Mouse (Mus musculus): ENCODE data around the gene Dmtf1. TPM values are rescaled to one million over a fixed set of nuclear protein-coding genes. Genes with fewer than 3 reads are reported as not detected.
"Not testable (repeated sequence)": the region's sequence is repeated elsewhere in the genome, so short reads cannot be mapped to it uniquely, and the experiment has no call there.

Dmtf1 gene
- 29.5 and 29.6 TPM in 2 replicates for polyA plus RNA-seq (2015; fragmentation: Nextera tagmentation; extraction: Ambion mirVana)

- H3K27ac ChIP-seq (ENCODE audit: low read length), result peak within 1 kb of the TSS; percentile 100
- no peaks in the 10 kb centered on the region for H3K9me3 ChIP-seq (ENCODE audit: control insufficient read depth, low read length)
- H3K27me3 ChIP-seq (replicated peaks; ENCODE audit: control insufficient read depth, insufficient read depth, low read length), result no peaks in the 10 kb centered on the region
- peak within 1 kb of the TSS; percentile 86 for H3K4me2 ChIP-seq (ENCODE audit: low read depth, low read length)
- peaks cover 13% of the 10 kb centered on the region for H3K4me1 ChIP-seq (ENCODE audit: control insufficient read depth, insufficient read depth, low read length)
- peak within 1 kb of the TSS; percentile 95 for H3K4me3 ChIP-seq (ENCODE audit: low read length)
- no peaks in the 10 kb centered on the region for H3K36me3 ChIP-seq (ENCODE audit: control insufficient read depth, insufficient read depth, low read length)
- H3K9ac ChIP-seq (ENCODE audit: low read depth, low read length), result peak within 1 kb of the TSS; percentile 97
- peak; percentile 97 for ATAC-seq
- under 1% methylated on average over 54 of the region's 64 CpGs for WGBS
These were observed at the start of gene Dmtf1 for GRCm38 (mm10) chr5:9161456-9162041. Gene Dmtf1, minus strand, starts transcription at chr5:9161776.

GRCm38 (mm10) chr5:9186467-9186866, 24.9 kb upstream of the Dmtf1 start:
- WGBS, result 68% methylated on average over 1 of the region's 1 CpGs

DNA sequence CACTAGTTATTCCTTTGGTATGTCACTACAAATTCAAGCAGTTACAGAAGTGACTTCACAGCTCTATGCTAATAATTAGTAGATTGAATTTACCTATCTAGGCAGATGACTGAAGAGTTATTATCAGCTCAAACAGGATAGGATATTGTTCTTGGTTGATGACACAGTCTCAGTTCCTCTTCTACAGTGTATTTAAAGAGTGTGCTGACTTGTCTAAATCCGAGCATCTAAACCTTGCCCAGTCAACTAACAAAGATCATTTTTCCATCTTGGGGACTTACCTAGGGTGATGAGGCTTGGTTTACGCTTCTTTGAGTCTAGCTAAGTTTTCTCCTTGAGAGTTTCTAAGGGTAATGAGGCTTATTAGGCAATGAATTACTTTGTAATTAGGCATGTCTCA, 11.7 kb upstream of the Dmtf1 start:
- H3K27ac ChIP-seq (ENCODE audit: low read length), result no peak overlapping the region
- 90% methylated on average over 2 of the region's 2 CpGs for WGBS

More at GRCm38 (mm10) chr5:9186467-9186866, 24.9 kb upstream of the Dmtf1 start:
- Histone ChIP-seq H3K27me3 (replicated peaks; ENCODE audit: control insufficient read depth, insufficient read depth, low read length) (no peaks in the 10 kb centered on the region), H3K4me3 (ENCODE audit: low read length) (no peak overlapping the region), H3K4me1 (ENCODE audit: control insufficient read depth, insufficient read depth, low read length) (no peaks in the 10 kb centered on the region), H3K9ac (ENCODE audit: low read depth, low read length) (no peak overlapping the region), H3K4me2 (ENCODE audit: low read depth, low read length) (no peak overlapping the region), H3K36me3 (ENCODE audit: control insufficient read depth, insufficient read depth, low read length) (no peaks in the 10 kb centered on the region), H3K27ac (ENCODE audit: low read length) (no peak overlapping the region), H3K9me3 (ENCODE audit: control insufficient read depth, low read length) (no peaks in the 10 kb centered on the region)
- ATAC-seq, result no peak

GRCm38 (mm10) chr5:9169328-9170005, 7.9 kb upstream of the Dmtf1 start:
- not testable (repeated sequence) for H3K27ac ChIP-seq (ENCODE audit: low read length); H3K27me3 ChIP-seq (replicated peaks; ENCODE audit: control insufficient read depth, insufficient read depth, low read length); H3K9me3 ChIP-seq (ENCODE audit: control insufficient read depth, low read length); H3K4me3 ChIP-seq (ENCODE audit: low read length); H3K4me2 ChIP-seq (ENCODE audit: low read depth, low read length); H3K9ac ChIP-seq (ENCODE audit: low read depth, low read length); H3K4me1 ChIP-seq (ENCODE audit: control insufficient read depth, insufficient read depth, low read length); H3K36me3 ChIP-seq (ENCODE audit: control insufficient read depth, insufficient read depth, low read length); ATAC-seq
- 80% methylated on average over 4 of the region's 5 CpGs for WGBS

More for the DNA sequence above, 11.7 kb upstream of the Dmtf1 start:
- ATAC-seq, result no peak
- no peak overlapping the region for H3K9ac ChIP-seq (ENCODE audit: low read depth, low read length)
- no peaks in the 10 kb centered on the region for H3K4me1 ChIP-seq (ENCODE audit: control insufficient read depth, insufficient read depth, low read length)
- H3K27me3 ChIP-seq (replicated peaks; ENCODE audit: control insufficient read depth, insufficient read depth, low read length), result no peaks in the 10 kb centered on the region
- H3K4me2 ChIP-seq (ENCODE audit: low read depth, low read length), result no peak overlapping the region
- no peak overlapping the region for H3K4me3 ChIP-seq (ENCODE audit: low read length)
- no peaks in the 10 kb centered on the region for H3K36me3 ChIP-seq (ENCODE audit: control insufficient read depth, insufficient read depth, low read length)
- no peaks in the 10 kb centered on the region for H3K9me3 ChIP-seq (ENCODE audit: control insufficient read depth, low read length)

GRCm38 (mm10) chr5:9166366-9166765, 4.8 kb upstream of the Dmtf1 start:
- no peak overlapping the region for H3K27ac ChIP-seq (ENCODE audit: low read length)
- no peak overlapping the region for H3K4me2 ChIP-seq (ENCODE audit: low read depth, low read length)
- H3K36me3 ChIP-seq (ENCODE audit: control insufficient read depth, insufficient read depth, low read length), result no peaks in the 10 kb centered on the region
- H3K27me3 ChIP-seq (replicated peaks; ENCODE audit: control insufficient read depth, insufficient read depth, low read length), result no peaks in the 10 kb centered on the region
- no peak overlapping the region for H3K9ac ChIP-seq (ENCODE audit: low read depth, low read length)
- H3K9me3 ChIP-seq (ENCODE audit: control insufficient read depth, low read length), result no peaks in the 10 kb centered on the region
- no peak for ATAC-seq
- 60% methylated on average over 8 of the region's 8 CpGs for WGBS
- no peak overlapping the region for H3K4me3 ChIP-seq (ENCODE audit: low read length)
- peaks cover 6% of the 10 kb centered on the region; the same call in 1 of the 2 replicates for H3K4me1 ChIP-seq (ENCODE audit: control insufficient read depth, insufficient read depth, low read length)

DNA sequence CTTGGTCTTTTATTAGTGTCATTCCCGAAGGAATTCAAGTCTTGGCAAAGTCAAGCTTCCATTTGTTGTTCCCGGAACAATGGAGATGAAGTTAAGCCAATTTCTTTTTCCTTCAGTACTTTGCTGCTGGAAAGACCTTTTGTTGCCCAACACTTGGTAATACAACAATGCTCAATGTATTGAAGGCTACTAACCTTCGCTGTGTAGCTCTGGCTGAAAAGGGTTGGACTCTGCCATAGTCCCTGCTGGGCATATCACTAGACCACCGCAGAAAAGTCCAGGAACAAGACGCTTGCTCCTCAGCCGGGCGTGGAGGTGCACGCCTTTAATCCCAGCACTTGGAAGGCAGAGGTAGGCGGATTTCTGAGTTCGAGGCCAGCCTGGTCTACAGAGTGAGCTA, 3.6 kb upstream of the Dmtf1 start:
- ATAC-seq; H3K27ac ChIP-seq (ENCODE audit: low read length); H3K9me3 ChIP-seq (ENCODE audit: control insufficient read depth, low read length); H3K4me1 ChIP-seq (ENCODE audit: control insufficient read depth, insufficient read depth, low read length); H3K27me3 ChIP-seq (replicated peaks; ENCODE audit: control insufficient read depth, insufficient read depth, low read length); H3K4me2 ChIP-seq (ENCODE audit: low read depth, low read length); H3K9ac ChIP-seq (ENCODE audit: low read depth, low read length); H3K4me3 ChIP-seq (ENCODE audit: low read length); H3K36me3 ChIP-seq (ENCODE audit: control insufficient read depth, insufficient read depth, low read length): not testable (repeated sequence)
- 90% methylated on average over 10 of the region's 10 CpGs for WGBS

- Histone ChIP-seq H3K9me3 (ENCODE audit: control insufficient read depth, low read length) (no peaks in the 10 kb centered on the region), H3K27me3 (replicated peaks; ENCODE audit: control insufficient read depth, insufficient read depth, low read length) (no peaks in the 10 kb centered on the region), H3K9ac (ENCODE audit: low read depth, low read length) (no peak overlapping the region), H3K36me3 (ENCODE audit: control insufficient read depth, insufficient read depth, low read length) (no peaks in the 10 kb centered on the region), H3K4me2 (ENCODE audit: low read depth, low read length) (no peak overlapping the region), H3K4me1 (ENCODE audit: control insufficient read depth, insufficient read depth, low read length) (peaks cover 6% of the 10 kb centered on the region; the same call in 1 of the 2 replicates), H3K27ac (ENCODE audit: low read length) (no peak overlapping the region), H3K4me3 (ENCODE audit: low read length) (no peak overlapping the region)
- ATAC-seq, result no peak
- WGBS, result 85% methylated on average over 3 of the region's 3 CpGs
These were observed 1.8 kb upstream of the Dmtf1 start for GRCm38 (mm10) chr5:9163411-9163810.

DNA sequence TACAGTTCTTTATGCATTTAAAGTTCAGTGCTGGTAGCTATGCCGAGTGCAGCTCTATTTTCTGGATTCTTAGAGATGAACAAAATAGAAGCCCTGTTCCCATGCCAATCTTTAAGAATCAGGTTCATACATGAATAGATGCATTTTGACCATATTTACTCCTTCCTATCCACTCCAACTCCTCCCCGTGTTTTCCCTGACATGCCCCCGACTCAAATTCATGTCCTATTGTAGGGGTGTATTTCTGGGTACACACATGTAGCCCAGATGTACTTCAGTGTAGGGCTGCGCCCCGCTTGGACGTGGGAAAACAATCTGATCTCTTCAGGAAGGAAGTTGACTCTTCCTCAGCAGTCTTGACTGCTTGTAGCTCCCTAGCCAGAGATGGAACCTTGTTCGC, 512 bp upstream of the Dmtf1 start:
- Histone ChIP-seq H3K4me3 (ENCODE audit: low read length) (peak overlapping the region; percentile 95), H3K9ac (ENCODE audit: low read depth, low read length) (peak overlapping the region; percentile 81), H3K4me1 (ENCODE audit: control insufficient read depth, insufficient read depth, low read length) (peaks cover 11% of the 10 kb centered on the region), H3K27ac (ENCODE audit: low read length) (peak overlapping the region; percentile 83), H3K9me3 (ENCODE audit: control insufficient read depth, low read length) (no peaks in the 10 kb centered on the region), H3K4me2 (ENCODE audit: low read depth, low read length) (peak overlapping the region; percentile 86), H3K27me3 (replicated peaks; ENCODE audit: control insufficient read depth, insufficient read depth, low read length) (no peaks in the 10 kb centered on the region), H3K36me3 (ENCODE audit: control insufficient read depth, insufficient read depth, low read length) (no peaks in the 10 kb centered on the region)
- ATAC-seq, result peak; percentile 11
- 12% methylated on average over 7 of the region's 7 CpGs for WGBS

- peak; percentile 79 for ATAC-seq
- H3K9ac ChIP-seq (ENCODE audit: low read depth, low read length), result peak overlapping the region; percentile 97
- H3K4me2 ChIP-seq (ENCODE audit: low read depth, low read length), result peak overlapping the region; percentile 68
- H3K36me3 ChIP-seq (ENCODE audit: control insufficient read depth, insufficient read depth, low read length), result no peaks in the 10 kb centered on the region
- peak overlapping the region; percentile 95 for H3K4me3 ChIP-seq (ENCODE audit: low read length)
- peak overlapping the region; percentile 100 for H3K27ac ChIP-seq (ENCODE audit: low read length)
- WGBS, result under 1% methylated on average over 48 of the region's 55 CpGs
- no peaks in the 10 kb centered on the region for H3K27me3 ChIP-seq (replicated peaks; ENCODE audit: control insufficient read depth, insufficient read depth, low read length)
- no peaks in the 10 kb centered on the region for H3K9me3 ChIP-seq (ENCODE audit: control insufficient read depth, low read length)
- H3K4me1 ChIP-seq (ENCODE audit: control insufficient read depth, insufficient read depth, low read length), result peaks cover 13% of the 10 kb centered on the region
These were observed 633 bp downstream of the Dmtf1 start for GRCm38 (mm10) chr5:9160831-9161455.

Data from intestine, embryonic 16.5 days (tissue).